Mouse (Mus musculus) embryonic facial prominence, embryonic 10.5 days (tissue): Measurements from ENCODE around the gene Scd3. TPM values are rescaled to one million over a fixed set of nuclear protein-coding genes. Genes with fewer than 3 reads are reported as not detected.

Source experiments
- DNase-seq: peaks from one replicate; pipeline ENCODE4 v3.0.0-alpha.2; 2017; ENCODE audit warnings: low spot score
- H3K27ac ChIP-seq: fragments of 300-500 bp; sonication (generic); replicated peaks from 2 replicates; pipeline ENCODE4 v1.5.1; 2016; ENCODE audit warnings: mild to moderate bottlenecking
- H3K27me3 ChIP-seq: fragments of 300-500 bp; sonication (generic); replicated peaks from 2 replicates; pipeline ENCODE4 v1.6.1; 2016; ENCODE audit warnings: low read depth, mild to moderate bottlenecking; ENCODE audit not compliant: poor library complexity, severe bottlenecking
- H3K36me3 ChIP-seq: fragments of 300-500 bp; sonication (generic); replicated peaks from 2 replicates; pipeline ENCODE4 v1.6.1; 2016; ENCODE audit warnings: mild to moderate bottlenecking, moderate library complexity
- H3K4me1 ChIP-seq: fragments of 300-500 bp; sonication (generic); 2 replicates; pipeline ENCODE4 v1.6.1; 2016
- H3K4me3 ChIP-seq: fragments of 300-500 bp; sonication (generic); 2 replicates; pipeline ENCODE4 v1.5.1; 2016; ENCODE audit warnings: mild to moderate bottlenecking, moderate library complexity
- H3K9me3 ChIP-seq: fragments of 300-500 bp; sonication (generic); 2 replicates; pipeline ENCODE4 v1.6.1; 2016; ENCODE audit warnings: mild to moderate bottlenecking
- WGBS: fragments of 180-500 bp; shearing (Covaris S2); methylation state at CpG from one replicate; pipeline ENCODE4 v1.1.7; 2016; 5-methylcytosine and 5-hydroxymethylcytosine counted together
- polyA plus RNA-seq: library from polyadenylated mRNA; unstranded; fragments of >200 nt; fragmentation: Nextera tagmentation; extraction: Ambion mirVana; gene quantifications from 2 replicates; pipeline ENCODE4 v1.2.1, GENCODE M21; 2016

Gene Scd3
- polyA plus RNA-seq, 1 experiment from 2014 or later: 0.64 TPM

- Histone ChIP-seq H3K4me1 (peaks cover 21% of the 10 kb centered on the region), H3K4me3 (no peak overlapping the region), H3K27ac (no peak overlapping the region), H3K9me3 (no peaks in the 10 kb centered on the region), H3K36me3 (no peaks in the 10 kb centered on the region), H3K27me3 (no peaks in the 10 kb centered on the region)
- DNase-seq: no peak
- 80% methylated on average over 7 of the region's 7 CpGs for WGBS
Observed at GRCm38 (mm10) chr19:44261774-44262173, 58.7 kb downstream of the Scd3 start.

GRCm38 (mm10) chr19:44263581-44263980 is 60.5 kb downstream of the Scd3 start:
- no peaks in the 10 kb centered on the region for H3K27me3 ChIP-seq
- H3K27ac ChIP-seq: no peak overlapping the region
- peaks cover 34% of the 10 kb centered on the region for H3K4me1 ChIP-seq
- H3K4me3 ChIP-seq: no peak overlapping the region
- H3K9me3 ChIP-seq: no peaks in the 10 kb centered on the region
- 87% methylated on average over 3 of the region's 3 CpGs for WGBS
- H3K36me3 ChIP-seq: no peaks in the 10 kb centered on the region
- no peak for DNase-seq

- WGBS: 84% methylated on average over 9 of the region's 9 CpGs
- Histone ChIP-seq H3K27me3 (no peaks in the 10 kb centered on the region), H3K9me3 (no peaks in the 10 kb centered on the region), H3K4me1 (peaks cover 34% of the 10 kb centered on the region), H3K36me3 (no peaks in the 10 kb centered on the region), H3K4me3 (no peak overlapping the region), H3K27ac (no peak overlapping the region)
- no peak for DNase-seq
Observed at GRCm38 (mm10) chr19:44264226-44264625, 61.2 kb downstream of the Scd3 start.

- WGBS: 59% methylated on average over 7 of the region's 7 CpGs
- peak overlapping the region; percentile 58 for H3K27ac ChIP-seq
Observed at GRCm38 (mm10) chr19:44265300-44265699, 62.2 kb downstream of the Scd3 start.

GRCm38 (mm10) chr19:44265911-44266337 is 62.9 kb downstream of the Scd3 start:
- peaks cover 34% of the 10 kb centered on the region for H3K4me1 ChIP-seq
- H3K27ac ChIP-seq: peak overlapping the region; percentile 96
- H3K9me3 ChIP-seq: no peaks in the 10 kb centered on the region
- WGBS: 33% methylated on average over 5 of the region's 5 CpGs
- no peaks in the 10 kb centered on the region for H3K27me3 ChIP-seq
- H3K36me3 ChIP-seq: no peaks in the 10 kb centered on the region
- DNase-seq: no peak
- H3K4me3 ChIP-seq: peak overlapping the region; percentile 68; the same call in 1 of the 2 replicates

More at GRCm38 (mm10) chr19:44265300-44265699, 62.2 kb downstream of the Scd3 start:
- no peaks in the 10 kb centered on the region for H3K27me3 ChIP-seq
- no peaks in the 10 kb centered on the region for H3K9me3 ChIP-seq
- H3K4me1 ChIP-seq: peaks cover 34% of the 10 kb centered on the region
- no peak for DNase-seq
- no peak overlapping the region for H3K4me3 ChIP-seq
- H3K36me3 ChIP-seq: no peaks in the 10 kb centered on the region

GRCm38 (mm10) chr19:44266458-44266823 is 63.4 kb downstream of the Scd3 start:
- peak overlapping the region; percentile 68 for H3K4me3 ChIP-seq

GRCm38 (mm10) chr19:44266824-44267498 is 63.9 kb downstream of the Scd3 start:
- no peaks in the 10 kb centered on the region for H3K9me3 ChIP-seq
- H3K36me3 ChIP-seq: no peaks in the 10 kb centered on the region
- WGBS: under 1% methylated on average over 43 of the region's 43 CpGs

More at GRCm38 (mm10) chr19:44266458-44266823, 63.4 kb downstream of the Scd3 start:
- no peaks in the 10 kb centered on the region for H3K36me3 ChIP-seq
- WGBS: 7% methylated on average over 6 of the region's 6 CpGs
- H3K27me3 ChIP-seq: no peaks in the 10 kb centered on the region
- peak overlapping the region; percentile 96 for H3K27ac ChIP-seq
- H3K9me3 ChIP-seq: no peaks in the 10 kb centered on the region
- no peak for DNase-seq
- peaks cover 34% of the 10 kb centered on the region for H3K4me1 ChIP-seq

GRCm38 (mm10) chr19:44267499-44268002 is 64.5 kb downstream of the Scd3 start:
- no peak for DNase-seq
- H3K9me3 ChIP-seq: no peaks in the 10 kb centered on the region
- peaks cover 34% of the 10 kb centered on the region for H3K4me1 ChIP-seq
- H3K36me3 ChIP-seq: no peaks in the 10 kb centered on the region
- H3K27me3 ChIP-seq: no peaks in the 10 kb centered on the region
- 9% methylated on average over 18 of the region's 18 CpGs for WGBS
- peak overlapping the region; percentile 68 for H3K4me3 ChIP-seq
- H3K27ac ChIP-seq: peak overlapping the region; percentile 96

More at GRCm38 (mm10) chr19:44266824-44267498, 63.9 kb downstream of the Scd3 start:
- DNase-seq: peak; percentile 95
- Histone ChIP-seq H3K4me3 (peak overlapping the region; percentile 68), H3K27me3 (no peaks in the 10 kb centered on the region), H3K27ac (peak overlapping the region; percentile 96), H3K4me1 (peaks cover 34% of the 10 kb centered on the region)

GRCm38 (mm10) chr19:44273711-44274110 is 70.6 kb downstream of the Scd3 start:
- Histone ChIP-seq H3K27me3 (no peaks in the 10 kb centered on the region), H3K4me3 (no peak overlapping the region), H3K9me3 (no peaks in the 10 kb centered on the region), H3K36me3 (no peaks in the 10 kb centered on the region), H3K27ac (no peak overlapping the region), H3K4me1 (no peaks in the 10 kb centered on the region; the same call in 1 of the 2 replicates)
- WGBS: 83% methylated on average over 4 of the region's 4 CpGs
- no peak for DNase-seq

GRCm38 (mm10) chr19:44274452-44274851 is 71.4 kb downstream of the Scd3 start:
- no peak overlapping the region for H3K4me3 ChIP-seq
- no peak for DNase-seq
- H3K27me3 ChIP-seq: no peaks in the 10 kb centered on the region
- no peaks in the 10 kb centered on the region for H3K9me3 ChIP-seq
- no peaks in the 10 kb centered on the region; the same call in 1 of the 2 replicates for H3K4me1 ChIP-seq
- no peak overlapping the region for H3K27ac ChIP-seq
- H3K36me3 ChIP-seq: no peaks in the 10 kb centered on the region
- 91% methylated on average over 4 of the region's 4 CpGs for WGBS

- no peaks in the 10 kb centered on the region for H3K27me3 ChIP-seq
- 87% methylated on average over 1 of the region's 1 CpGs for WGBS
- no peak for DNase-seq
- no peak overlapping the region for H3K4me3 ChIP-seq
- H3K9me3 ChIP-seq: no peaks in the 10 kb centered on the region
- peaks cover 5% of the 10 kb centered on the region for H3K4me1 ChIP-seq
- no peak overlapping the region for H3K27ac ChIP-seq
- no peaks in the 10 kb centered on the region for H3K36me3 ChIP-seq
Observed at GRCm38 (mm10) chr19:44275418-44275817, 72.3 kb downstream of the Scd3 start.

- Histone ChIP-seq H3K9me3 (no peaks in the 10 kb centered on the region), H3K27me3 (no peaks in the 10 kb centered on the region), H3K4me1 (peaks cover 19% of the 10 kb centered on the region), H3K4me3 (no peak overlapping the region), H3K27ac (no peak overlapping the region), H3K36me3 (no peaks in the 10 kb centered on the region)
- WGBS: 86% methylated on average over 5 of the region's 5 CpGs
- no peak for DNase-seq
Observed at GRCm38 (mm10) chr19:44276861-44277260, 73.8 kb downstream of the Scd3 start.

- Histone ChIP-seq H3K9me3 (no peaks in the 10 kb centered on the region), H3K36me3 (no peaks in the 10 kb centered on the region), H3K4me3 (no peak overlapping the region), H3K27ac (no peak overlapping the region), H3K27me3 (no peaks in the 10 kb centered on the region), H3K4me1 (peaks cover 30% of the 10 kb centered on the region)
- WGBS: 87% methylated on average over 8 of the region's 8 CpGs
- DNase-seq: no peak
Observed at GRCm38 (mm10) chr19:44277931-44278330, 74.9 kb downstream of the Scd3 start.
